Mouse (Mus musculus): ENCODE results near the gene Thada. TPM values are rescaled to one million over a fixed set of nuclear protein-coding genes. Genes with fewer than 3 reads are reported as not detected.

The Thada gene
- polyA plus RNA-seq, 1 experiment from 2014 or later = 1.6 TPM

- H3K4me2 ChIP-seq (replicated peaks; ENCODE audit: low read depth) = no peak overlapping the region
- 74% methylated on average over 9 of the region's 9 CpGs for WGBS
- H3K4me3 ChIP-seq (ENCODE audit: low read depth, low read length) = no peak overlapping the region
- H3K27me3 ChIP-seq (ENCODE audit: control insufficient read depth, insufficient read depth, low read length) = no peaks in the 10 kb centered on the region
- H3K9ac ChIP-seq (ENCODE audit: low read length) = no peak overlapping the region
- ATAC-seq (ENCODE audit: low FRiP score, low TSS enrichment) = peak; percentile 78
- H3K36me3 ChIP-seq (ENCODE audit: control insufficient read depth, insufficient read depth, low read length) = no peaks in the 10 kb centered on the region
- H3K27ac ChIP-seq (replicated peaks) = peak overlapping the region; percentile 53; the same call in 1 of the 2 replicates
- DNase-seq (ENCODE audit: low spot score) = no peak
- no peaks in the 10 kb centered on the region for H3K9me3 ChIP-seq (ENCODE audit: control insufficient read depth, low read length)
- H3K4me1 ChIP-seq (replicated peaks; ENCODE audit: control insufficient read depth, insufficient read depth) = peaks cover 20% of the 10 kb centered on the region
- TF ChIP-seq EP300 (optimal IDR thresholded peaks at IDR 0.05) = no peak
- TF ChIP-seq CTCF (IDR thresholded peaks at IDR 0.05; ENCODE audit: low read depth) = no peak
Observed at GRCm38 (mm10) chr17:84262325-84262979, 203.6 kb downstream of the Thada start.

GRCm38 (mm10) chr17:84261010-84261409 is 205.0 kb downstream of the Thada start:
- DNase-seq (ENCODE audit: low spot score) (no peak), ATAC-seq (ENCODE audit: low FRiP score, low TSS enrichment) (peak; percentile 28; the same call in 1 of the 2 replicates)
- Histone ChIP-seq H3K27me3 (ENCODE audit: control insufficient read depth, insufficient read depth, low read length) (no peaks in the 10 kb centered on the region), H3K4me3 (ENCODE audit: low read depth, low read length) (no peak overlapping the region), H3K4me2 (replicated peaks; ENCODE audit: low read depth) (no peak overlapping the region), H3K36me3 (ENCODE audit: control insufficient read depth, insufficient read depth, low read length) (no peaks in the 10 kb centered on the region), H3K4me1 (replicated peaks; ENCODE audit: control insufficient read depth, insufficient read depth) (peaks cover 16% of the 10 kb centered on the region), H3K9me3 (ENCODE audit: control insufficient read depth, low read length) (no peaks in the 10 kb centered on the region), H3K9ac (ENCODE audit: low read length) (no peak overlapping the region), H3K27ac (replicated peaks) (peak overlapping the region; percentile 53)
- no peak for TF ChIP-seq EP300 (optimal IDR thresholded peaks at IDR 0.05)

- H3K9ac ChIP-seq (ENCODE audit: low read length) = no peak overlapping the region
- no peak overlapping the region for H3K27ac ChIP-seq (replicated peaks)
- DNase-seq (ENCODE audit: low spot score) (no peak), ATAC-seq (ENCODE audit: low FRiP score, low TSS enrichment) (no peak)
- no peaks in the 10 kb centered on the region for H3K36me3 ChIP-seq (ENCODE audit: control insufficient read depth, insufficient read depth, low read length)
- H3K4me1 ChIP-seq (replicated peaks; ENCODE audit: control insufficient read depth, insufficient read depth) = peaks cover 14% of the 10 kb centered on the region
- H3K9me3 ChIP-seq (ENCODE audit: control insufficient read depth, low read length) = no peaks in the 10 kb centered on the region
- H3K4me2 ChIP-seq (replicated peaks; ENCODE audit: low read depth) = no peak overlapping the region
- TF ChIP-seq CTCF (IDR thresholded peaks at IDR 0.05; ENCODE audit: low read depth) (no peak), EP300 (optimal IDR thresholded peaks at IDR 0.05) (no peak)
- H3K27me3 ChIP-seq (ENCODE audit: control insufficient read depth, insufficient read depth, low read length) = no peaks in the 10 kb centered on the region
- H3K4me3 ChIP-seq (ENCODE audit: low read depth, low read length) = no peak overlapping the region
Observed at GRCm38 (mm10) chr17:84260226-84260625, 205.8 kb downstream of the Thada start.

GRCm38 (mm10) chr17:84258638-84259261 is 207.3 kb downstream of the Thada start:
- no peak for ATAC-seq (ENCODE audit: low FRiP score, low TSS enrichment)
- Histone ChIP-seq H3K36me3 (ENCODE audit: control insufficient read depth, insufficient read depth, low read length) (no peaks in the 10 kb centered on the region), H3K9me3 (ENCODE audit: control insufficient read depth, low read length) (no peaks in the 10 kb centered on the region), H3K4me3 (ENCODE audit: low read depth, low read length) (no peak overlapping the region), H3K4me1 (replicated peaks; ENCODE audit: control insufficient read depth, insufficient read depth) (peaks cover 9% of the 10 kb centered on the region; the same call in 1 of the 2 replicates), H3K9ac (ENCODE audit: low read length) (no peak overlapping the region), H3K27me3 (ENCODE audit: control insufficient read depth, insufficient read depth, low read length) (no peaks in the 10 kb centered on the region), H3K27ac (replicated peaks) (peak overlapping the region; percentile 71), H3K4me2 (replicated peaks; ENCODE audit: low read depth) (no peak overlapping the region)
- 48% methylated on average over 4 of the region's 4 CpGs for WGBS
- no peak for TF ChIP-seq EP300 (optimal IDR thresholded peaks at IDR 0.05)
- 0 out of 2 replicates have a peak, but pooled peaks have one; percentile 6 for TF ChIP-seq CTCF (IDR thresholded peaks at IDR 0.05; ENCODE audit: low read depth)
- no peak for DNase-seq (ENCODE audit: low spot score)

GRCm38 (mm10) chr17:84257927-84258532 is 208.0 kb downstream of the Thada start:
- no peak overlapping the region for H3K9ac ChIP-seq (ENCODE audit: low read length)
- WGBS = 62% methylated on average over 5 of the region's 5 CpGs
- no peaks in the 10 kb centered on the region for H3K36me3 ChIP-seq (ENCODE audit: control insufficient read depth, insufficient read depth, low read length)
- DNase-seq (ENCODE audit: low spot score) (no peak), ATAC-seq (ENCODE audit: low FRiP score, low TSS enrichment) (no peak)
- TF ChIP-seq EP300 (optimal IDR thresholded peaks at IDR 0.05) (no peak), CTCF (IDR thresholded peaks at IDR 0.05; ENCODE audit: low read depth) (no peak)
- no peaks in the 10 kb centered on the region for H3K27me3 ChIP-seq (ENCODE audit: control insufficient read depth, insufficient read depth, low read length)
- H3K4me3 ChIP-seq (ENCODE audit: low read depth, low read length) = no peak overlapping the region
- peak overlapping the region; percentile 63 for H3K27ac ChIP-seq (replicated peaks)
- no peaks in the 10 kb centered on the region for H3K9me3 ChIP-seq (ENCODE audit: control insufficient read depth, low read length)
- peaks cover 7% of the 10 kb centered on the region; the same call in 1 of the 2 replicates for H3K4me1 ChIP-seq (replicated peaks; ENCODE audit: control insufficient read depth, insufficient read depth)
- no peak overlapping the region for H3K4me2 ChIP-seq (replicated peaks; ENCODE audit: low read depth)

Data from stomach, postnatal 0 days (tissue).